In genomic region chr6:120192211-120192870, GRCm38 (mm10) we compare ENCODE assay signal across 8 mouse cellular contexts.
DNase-seq lines count a peak whose midpoint lies in the region; ATAC-seq and TF ChIP-seq lines count a peak whose summit lies in the region.

No protein-coding gene starts in this region.

- no peak overlapping the region for H3K4me2 ChIP-seq in hindbrain, embryonic 15.5 days
- peak overlapping the region; percentile 18 for H3K4me2 ChIP-seq in midbrain, embryonic 15.5 days

- peaks cover 17% of the 10 kb centered on the region for H3K4me1 ChIP-seq in hindbrain, embryonic 15.5 days (replicated peaks)
- H3K4me1 ChIP-seq in midbrain, embryonic 15.5 days: peaks cover 13% of the 10 kb centered on the region; the same call in 1 of the 2 replicates

- 18% methylated on average over 14 of the region's 15 CpGs for WGBS in hindbrain, embryonic 15.5 days
- 14% methylated on average over 15 of the region's 15 CpGs for WGBS in midbrain, embryonic 15.5 days

- no peak overlapping the region for H3K4me3 ChIP-seq in hindbrain, embryonic 15.5 days
- H3K4me3 ChIP-seq in midbrain, embryonic 15.5 days: no peak overlapping the region

- no peak overlapping the region for H3K27ac ChIP-seq in hindbrain, embryonic 15.5 days (replicated peaks)
- no peak overlapping the region for H3K27ac ChIP-seq in midbrain, embryonic 15.5 days

- no peak overlapping the region for H3K9ac ChIP-seq in hindbrain, embryonic 15.5 days
- no peak overlapping the region for H3K9ac ChIP-seq in midbrain, embryonic 15.5 days

- no peaks in the 10 kb centered on the region for H3K9me3 ChIP-seq in hindbrain, embryonic 15.5 days
- no peaks in the 10 kb centered on the region for H3K9me3 ChIP-seq in midbrain, embryonic 15.5 days

- TF ChIP-seq POLR2A in brain, embryonic 14.5 days (IDR thresholded peaks at IDR 0.05; ENCODE audit: borderline replicate concordance, extremely low read depth, insufficient read depth, insufficient read length, poor library complexity, severe bottlenecking): no peak

- intact Hi-C loops in left cerebral cortex, postnatal 10 days (cut with DNase I): loop anchor here (10.0 kb wide), 1 partner anchor 708 kb away; no protein-coding TSS in a partner anchor

- no peak for TF ChIP-seq CTCF in brain, embryonic 14.5 days (IDR thresholded peaks at IDR 0.05; ENCODE audit: borderline replicate concordance, extremely low read depth, insufficient read depth, insufficient read length)

- peak; percentile 94 for DNase-seq in Muller cell, postnatal 12 days (ENCODE audit: inconsistent ontology term)
- peak; percentile 38 for DNase-seq in brain, embryonic 14.5 days (ENCODE audit: low read depth)
- peak; percentile 87 for DNase-seq in gastrocnemius, adult 18-20 months (ENCODE audit: low spot score)
- DNase-seq in left cerebral cortex, postnatal 10 days (ENCODE audit: extremely low spot score in 1 of 2, low spot score in 2 of 2): peak; percentile 21 to 79
- DNase-seq in urinary bladder, postnatal 4 days (ENCODE audit: low spot score in 2 of 2): peak; percentile 75 to 78

- no peaks in the 10 kb centered on the region for H3K36me3 ChIP-seq in hindbrain, embryonic 15.5 days
- H3K36me3 ChIP-seq in midbrain, embryonic 15.5 days (replicated peaks): no peaks in the 10 kb centered on the region

- 0 out of 2 replicates have a peak, but pooled peaks have one; percentile 43 for ATAC-seq in hindbrain, embryonic 15.5 days (ENCODE audit: low FRiP score, low read depth)
- ATAC-seq in midbrain, embryonic 15.5 days (replicated peaks): no peak; the same call in 1 of the 2 replicates
- no peak for ATAC-seq in megakaryocyte, adult 5-6 weeks (ENCODE audit: poor library complexity, severe bottlenecking)

- H3K27me3 ChIP-seq in hindbrain, embryonic 15.5 days: peaks cover 6% of the 10 kb centered on the region
- H3K27me3 ChIP-seq in midbrain, embryonic 15.5 days (replicated peaks): peaks cover 3% of the 10 kb centered on the region; the same call in 1 of the 2 replicates

Comparison
In these comparisons a context has a peak if more than half of its experiments do, and no peak if none do; other contexts are left out.
1. DNase-seq: peak in every context shown above with its lines; median percentile 94 in Muller cell, postnatal 12 days; 87 in gastrocnemius, adult 18-20 months; 76 in urinary bladder, postnatal 4 days; 50 in left cerebral cortex, postnatal 10 days; 38 in brain, embryonic 14.5 days.